Mouse (Mus musculus) forebrain, embryonic 15.5 days (tissue): ENCODE measurements at regions not wholly inside any gene's neighbourhood (a gene's known extent, or its start where the extent isn't known, plus 50 kb on each side); places are given as distances from the start of the nearest gene placed in this dataset.

Source experiments
- ATAC-seq: fragments of 200-750 bp; cut with Nextera tagmentation; replicated peaks from 2 replicates; pipeline ENCODE4 v1.8.0; 2017; ENCODE audit warnings: mild to moderate bottlenecking, moderate TSS enrichment, moderate library complexity
- H3K27ac ChIP-seq: fragments of 300-500 bp; sonication (generic); replicated peaks from 2 replicates; pipeline ENCODE4 v1.5.1; 2015; ENCODE audit warnings: mild to moderate bottlenecking, inconsistent platforms
- H3K27me3 ChIP-seq: fragments of 300-500 bp; sonication (generic); 2 replicates; pipeline ENCODE4 v1.6.1; 2015; ENCODE audit warnings: inconsistent platforms
- H3K36me3 ChIP-seq: fragments of 300-500 bp; sonication (generic); 2 replicates; pipeline ENCODE4 v1.6.1; 2015; ENCODE audit warnings: mild to moderate bottlenecking, inconsistent platforms
- H3K4me1 ChIP-seq: fragments of 300-500 bp; sonication (generic); 2 replicates; pipeline ENCODE4 v1.6.1; 2015; ENCODE audit warnings: inconsistent platforms
- H3K4me2 ChIP-seq: fragments of 300-500 bp; sonication (generic); replicated peaks from 2 replicates; pipeline ENCODE4 v1.6.1; 2015; ENCODE audit warnings: mild to moderate bottlenecking, inconsistent platforms
- H3K4me3 ChIP-seq: fragments of 300-500 bp; sonication (generic); 2 replicates; pipeline ENCODE4 v1.5.1; 2015; ENCODE audit warnings: mild to moderate bottlenecking, inconsistent platforms
- H3K9ac ChIP-seq: fragments of 300-500 bp; sonication (generic); replicated peaks from 2 replicates; pipeline ENCODE4 v1.6.1; 2015; ENCODE audit warnings: mild to moderate bottlenecking, inconsistent platforms
- H3K9me3 ChIP-seq: fragments of 300-500 bp; sonication (generic); 2 replicates; pipeline ENCODE4 v1.6.1; 2016; ENCODE audit warnings: inconsistent platforms
- WGBS: fragments of 180-500 bp; shearing (Covaris S2); methylation state at CpG from one replicate; pipeline ENCODE4 v1.1.7; 2015; ENCODE audit warnings: mixed read lengths; 5-methylcytosine and 5-hydroxymethylcytosine counted together

DNA sequence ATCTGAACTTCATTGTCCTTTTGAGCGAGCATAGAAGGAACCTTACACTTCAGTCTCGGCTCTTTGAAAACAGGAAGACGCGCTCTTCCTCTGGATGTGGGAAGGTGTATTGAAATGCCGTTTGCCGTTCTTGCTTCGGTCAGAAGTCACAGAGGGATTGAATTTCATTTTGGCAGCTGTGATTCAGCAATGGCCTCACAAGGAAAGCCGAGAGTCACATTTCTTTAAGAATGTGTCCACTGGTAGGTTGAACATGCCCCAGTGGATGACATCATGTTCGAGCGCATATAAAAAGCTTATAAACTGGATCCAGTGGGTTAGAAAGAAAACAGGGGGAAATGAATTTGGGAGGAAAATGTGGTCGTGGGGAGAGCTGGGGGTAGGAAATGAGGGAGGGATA lies 1579.6 kb upstream of the Gulo start:
- Histone ChIP-seq H3K9me3 (no peaks in the 10 kb centered on the region), H3K4me2 (no peak overlapping the region), H3K27ac (no peak overlapping the region), H3K36me3 (no peaks in the 10 kb centered on the region), H3K9ac (no peak overlapping the region), H3K4me1 (no peaks in the 10 kb centered on the region), H3K4me3 (no peak overlapping the region), H3K27me3 (0 out of 2 replicates have a peak, but pooled peaks cover 2% of the 10 kb centered on the region)
- ATAC-seq, result no peak
- 89% methylated on average over 11 of the region's 11 CpGs for WGBS

DNA sequence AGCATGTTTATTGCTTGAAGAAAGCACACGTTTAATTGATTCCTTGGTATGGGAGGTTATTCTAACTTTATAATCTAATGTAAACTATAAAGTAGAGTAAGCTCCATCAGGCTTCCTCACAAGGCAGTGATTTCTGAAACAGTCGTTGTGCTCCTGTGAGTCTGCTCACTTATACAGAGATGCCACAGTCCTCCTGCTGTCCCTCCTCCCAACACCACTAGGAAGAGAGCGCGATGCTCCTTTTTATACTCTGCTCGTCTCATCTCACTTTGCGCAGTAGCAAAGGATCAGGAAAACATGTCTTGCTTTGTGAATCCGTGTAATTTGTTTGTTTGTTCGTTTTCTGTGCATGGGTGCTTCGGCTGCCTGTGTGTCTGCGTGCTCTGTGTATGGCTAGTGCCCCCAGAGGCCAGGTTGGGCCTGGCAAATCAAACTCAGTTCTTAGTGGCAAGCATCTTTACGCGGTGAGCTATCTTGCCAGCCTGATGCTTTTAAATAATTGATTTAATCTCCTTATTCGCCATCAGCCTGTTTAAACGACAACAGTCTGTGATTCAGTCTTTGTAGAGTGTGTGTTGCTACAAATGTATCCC lies 1575.5 kb upstream of the Gulo start:
- WGBS, result 50% methylated on average over 14 of the region's 14 CpGs
- no peak for ATAC-seq
- H3K4me2 ChIP-seq, result no peak overlapping the region

DNA sequence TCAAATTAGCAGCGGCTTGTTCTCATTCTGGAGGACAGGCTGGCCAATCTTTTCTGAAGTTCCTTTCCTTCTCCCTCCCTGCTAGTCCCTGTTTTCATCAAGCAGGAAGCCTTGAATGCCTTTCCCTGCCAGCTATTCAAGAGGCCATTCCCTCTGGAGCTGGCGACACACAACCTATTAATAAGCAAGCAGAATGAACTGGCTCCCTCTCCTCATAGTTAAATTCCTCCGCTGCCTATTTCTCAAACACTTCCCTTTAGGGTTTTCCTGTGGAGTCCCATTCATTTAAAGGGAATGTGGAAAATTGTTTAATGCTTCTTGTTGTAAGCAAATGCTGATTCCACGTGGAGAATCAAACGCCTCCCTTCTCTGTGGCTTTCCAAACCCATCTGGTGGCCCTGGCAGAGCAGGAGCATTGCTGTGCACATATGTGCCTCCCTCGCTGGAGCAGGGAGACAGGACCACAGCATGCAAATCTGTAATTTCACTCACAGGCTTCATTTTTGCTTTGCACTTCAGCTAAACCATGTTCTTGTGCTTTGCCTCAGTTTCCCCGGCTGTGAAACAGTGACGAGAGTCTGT lies 1573.3 kb upstream of the Gulo start:
- H3K4me2 ChIP-seq, result no peak overlapping the region
- no peak for ATAC-seq
- no peaks in the 10 kb centered on the region for H3K36me3 ChIP-seq
- H3K4me3 ChIP-seq, result no peak overlapping the region
- H3K27me3 ChIP-seq, result no peaks in the 10 kb centered on the region
- 41% methylated on average over 8 of the region's 8 CpGs for WGBS
- H3K9ac ChIP-seq, result no peak overlapping the region
- H3K9me3 ChIP-seq, result no peaks in the 10 kb centered on the region
- H3K27ac ChIP-seq, result no peak overlapping the region
- H3K4me1 ChIP-seq, result peaks cover 9% of the 10 kb centered on the region

More for the DNA sequence above, 1575.5 kb upstream of the Gulo start:
- no peak overlapping the region for H3K9ac ChIP-seq
- no peaks in the 10 kb centered on the region for H3K27me3 ChIP-seq
- no peaks in the 10 kb centered on the region for H3K36me3 ChIP-seq
- no peak overlapping the region for H3K4me3 ChIP-seq
- H3K27ac ChIP-seq, result no peak overlapping the region
- peaks cover 9% of the 10 kb centered on the region for H3K4me1 ChIP-seq
- no peaks in the 10 kb centered on the region for H3K9me3 ChIP-seq

DNA sequence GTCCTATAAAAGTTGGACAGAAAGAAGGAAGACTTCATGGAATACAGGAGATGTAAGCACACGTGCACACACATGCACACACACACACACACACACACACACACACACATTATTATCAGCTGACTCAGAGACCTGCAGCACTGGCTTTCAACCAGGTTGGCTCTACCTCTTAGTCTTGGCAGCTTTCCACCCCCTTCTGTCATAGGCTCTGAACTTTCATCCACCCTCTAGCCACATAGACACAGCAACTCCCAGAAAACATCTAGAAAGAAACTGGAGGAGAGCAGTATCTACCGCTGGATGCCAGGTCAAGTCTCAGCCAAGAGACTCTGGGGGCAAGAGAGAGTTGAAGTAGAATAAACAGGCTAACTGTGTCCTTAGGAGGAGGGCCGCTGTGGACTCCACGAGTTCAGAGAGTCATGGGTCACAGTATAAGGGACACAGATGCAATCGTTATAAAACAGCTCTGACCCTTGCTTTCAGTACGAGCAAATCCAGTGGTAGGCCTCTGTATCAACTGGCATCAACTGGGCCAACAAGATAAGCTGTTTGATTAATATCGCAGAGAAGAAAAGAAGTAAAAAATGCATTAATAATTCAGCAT lies 1565.4 kb upstream of the Gulo start:
- Histone ChIP-seq H3K9ac (no peak overlapping the region), H3K9me3 (no peaks in the 10 kb centered on the region), H3K4me2 (no peak overlapping the region), H3K36me3 (no peaks in the 10 kb centered on the region), H3K27ac (no peak overlapping the region), H3K4me1 (peaks cover 3% of the 10 kb centered on the region), H3K4me3 (no peak overlapping the region), H3K27me3 (peaks cover 12% of the 10 kb centered on the region; the same call in 1 of the 2 replicates)
- WGBS, result 82% methylated on average over 7 of the region's 7 CpGs
- no peak for ATAC-seq

DNA sequence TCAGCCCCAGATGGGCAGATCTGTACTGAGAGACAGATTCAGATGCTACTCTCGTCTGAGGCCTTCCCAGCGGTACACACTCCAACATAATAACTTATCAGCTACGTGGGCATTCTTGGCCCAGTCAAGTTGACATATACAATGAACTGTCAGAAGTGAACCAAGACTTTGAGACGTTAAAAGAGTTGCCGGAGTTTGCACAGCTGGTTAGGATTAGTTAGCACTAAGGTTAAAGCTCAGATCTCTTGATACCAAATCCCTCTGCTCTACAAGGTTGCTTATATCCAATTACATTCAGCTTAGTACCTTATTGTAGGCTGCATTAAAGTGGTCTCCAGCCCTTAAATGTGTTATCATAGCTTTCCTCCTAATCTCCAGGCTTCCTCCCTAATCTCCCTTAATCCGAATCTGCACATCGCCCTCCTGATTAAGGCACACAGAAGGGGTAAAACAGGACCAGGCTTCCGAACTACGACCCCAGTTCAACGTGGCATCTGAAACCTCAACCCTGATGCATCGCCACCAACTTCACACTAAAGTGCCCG lies 1564.5 kb upstream of the Gulo start:
- Histone ChIP-seq H3K4me3 (no peak overlapping the region), H3K4me2 (no peak overlapping the region), H3K4me1 (peaks cover 12% of the 10 kb centered on the region), H3K36me3 (no peaks in the 10 kb centered on the region), H3K9me3 (no peaks in the 10 kb centered on the region), H3K9ac (no peak overlapping the region), H3K27me3 (peaks cover 21% of the 10 kb centered on the region; the same call in 1 of the 2 replicates), H3K27ac (no peak overlapping the region)
- no peak for ATAC-seq
- WGBS, result 58% methylated on average over 12 of the region's 12 CpGs

- no peak overlapping the region for H3K27ac ChIP-seq
- H3K9me3 ChIP-seq, result no peaks in the 10 kb centered on the region
- ATAC-seq, result no peak
- H3K4me2 ChIP-seq, result peak overlapping the region; percentile 5; the same call in 1 of the 2 replicates
- H3K36me3 ChIP-seq, result no peaks in the 10 kb centered on the region
- H3K9ac ChIP-seq, result no peak overlapping the region
- WGBS, result 25% methylated on average over 17 of the region's 17 CpGs
- H3K27me3 ChIP-seq, result peaks cover 31% of the 10 kb centered on the region; the same call in 1 of the 2 replicates
- no peak overlapping the region for H3K4me3 ChIP-seq
- peaks cover 13% of the 10 kb centered on the region for H3K4me1 ChIP-seq
These were observed 1560.8 kb upstream of the Gulo start for GRCm38 (mm10) chr14:67569744-67570322.

- Histone ChIP-seq H3K4me1 (peaks cover 13% of the 10 kb centered on the region), H3K4me2 (peak overlapping the region; percentile 5; the same call in 1 of the 2 replicates), H3K4me3 (no peak overlapping the region), H3K9me3 (no peaks in the 10 kb centered on the region), H3K36me3 (no peaks in the 10 kb centered on the region), H3K27me3 (peaks cover 31% of the 10 kb centered on the region; the same call in 1 of the 2 replicates), H3K9ac (no peak overlapping the region), H3K27ac (no peak overlapping the region)
- WGBS, result 14% methylated on average over 22 of the region's 22 CpGs
- ATAC-seq, result no peak
These were observed 1560.1 kb upstream of the Gulo start for GRCm38 (mm10) chr14:67568896-67569743.

DNA sequence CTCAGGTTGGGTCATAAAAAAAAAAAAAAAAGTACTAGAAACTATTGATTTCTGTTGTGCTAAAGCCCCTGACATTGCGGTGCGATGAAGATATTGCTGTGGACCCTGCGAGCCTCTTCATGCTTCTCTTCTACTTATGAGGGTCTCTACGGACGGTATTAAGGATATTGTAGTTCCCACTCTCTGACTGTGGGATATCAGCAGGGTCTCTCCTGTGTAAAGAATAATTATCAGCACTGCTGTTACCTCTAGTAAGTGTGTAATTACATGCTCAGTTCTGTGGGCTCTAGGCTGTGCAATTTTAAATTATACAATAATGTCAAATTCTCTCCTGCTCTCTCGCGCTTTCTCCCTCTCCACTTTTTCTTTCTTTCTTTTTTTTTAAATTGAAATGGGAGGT lies 1545.9 kb upstream of the Gulo start:
- Histone ChIP-seq H3K4me2 (no peak overlapping the region), H3K36me3 (no peaks in the 10 kb centered on the region), H3K9ac (no peak overlapping the region), H3K27ac (no peak overlapping the region), H3K4me3 (no peak overlapping the region), H3K27me3 (no peaks in the 10 kb centered on the region), H3K4me1 (peaks cover 7% of the 10 kb centered on the region; the same call in 1 of the 2 replicates), H3K9me3 (no peaks in the 10 kb centered on the region)
- no peak for ATAC-seq
- WGBS, result 76% methylated on average over 7 of the region's 7 CpGs

- no peak overlapping the region for H3K9ac ChIP-seq
- no peak overlapping the region for H3K4me2 ChIP-seq
- H3K27me3 ChIP-seq, result no peaks in the 10 kb centered on the region
- peak; percentile 67 for ATAC-seq
- 45% methylated on average over 6 of the region's 6 CpGs for WGBS
- H3K36me3 ChIP-seq, result no peaks in the 10 kb centered on the region
- no peaks in the 10 kb centered on the region for H3K9me3 ChIP-seq
- H3K4me3 ChIP-seq, result no peak overlapping the region
- peaks cover 7% of the 10 kb centered on the region; the same call in 1 of the 2 replicates for H3K4me1 ChIP-seq
- no peak overlapping the region for H3K27ac ChIP-seq
These were observed 1541.6 kb upstream of the Gulo start for GRCm38 (mm10) chr14:67550462-67551185.

DNA sequence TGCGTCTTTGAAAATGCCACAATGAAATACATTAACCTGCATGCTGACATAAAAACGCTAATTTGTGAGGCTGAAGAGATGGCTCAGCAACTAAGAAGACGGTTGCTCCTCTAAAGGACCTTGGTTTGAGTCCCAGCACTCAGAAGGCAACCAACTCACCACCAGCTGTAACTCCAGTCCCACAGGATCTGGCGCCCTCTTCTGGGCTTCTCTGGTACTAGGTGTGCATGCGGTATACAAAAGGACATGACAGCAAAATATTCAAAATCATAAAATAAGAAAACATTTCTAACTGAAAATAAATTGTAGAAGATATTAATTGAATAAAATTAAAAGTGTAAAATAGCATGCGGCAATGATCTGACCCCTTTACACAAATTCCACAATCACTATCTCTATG lies 1539.7 kb upstream of the Gulo start:
- Histone ChIP-seq H3K9ac (no peak overlapping the region), H3K9me3 (peaks cover 7% of the 10 kb centered on the region; the same call in 1 of the 2 replicates), H3K4me2 (no peak overlapping the region), H3K27me3 (no peaks in the 10 kb centered on the region), H3K36me3 (no peaks in the 10 kb centered on the region), H3K4me1 (peaks cover 7% of the 10 kb centered on the region; the same call in 1 of the 2 replicates), H3K4me3 (no peak overlapping the region), H3K27ac (no peak overlapping the region)
- no peak for ATAC-seq
- 84% methylated on average over 6 of the region's 6 CpGs for WGBS

GRCm38 (mm10) chr14:67545036-67545435 lies 1536.0 kb upstream of the Gulo start:
- no peak overlapping the region for H3K9ac ChIP-seq
- WGBS, result 89% methylated on average over 5 of the region's 5 CpGs

More at GRCm38 (mm10) chr14:67545036-67545435, 1536.0 kb upstream of the Gulo start:
- no peaks in the 10 kb centered on the region for H3K36me3 ChIP-seq
- H3K9me3 ChIP-seq, result peaks cover 8% of the 10 kb centered on the region; the same call in 1 of the 2 replicates
- H3K27ac ChIP-seq, result no peak overlapping the region
- no peak overlapping the region for H3K4me3 ChIP-seq
- peaks cover 9% of the 10 kb centered on the region for H3K4me1 ChIP-seq
- H3K27me3 ChIP-seq, result no peaks in the 10 kb centered on the region
- no peak overlapping the region for H3K4me2 ChIP-seq
- ATAC-seq, result no peak
